Mouse (Mus musculus) limb, embryonic 13.5 days (tissue): ENCODE data around the gene Hephl1. TPM values are rescaled to one million over a fixed set of nuclear protein-coding genes. Genes with fewer than 3 reads are reported as not detected.
"Not testable (repeated sequence)": the region's sequence is repeated elsewhere in the genome, so short reads cannot be mapped to it uniquely, and the experiment has no call there.

ENCODE experiments used
- ATAC-seq: fragments of 200-750 bp; cut with Nextera tagmentation; 2 replicates; pipeline ENCODE4 v1.8.0; 2017; ENCODE audit warnings: low read depth, moderate number of reproducible peaks, moderate TSS enrichment; ENCODE audit not compliant: low FRiP score
- H3K27ac ChIP-seq: fragments of 300-500 bp; sonication (generic); 2 replicates; pipeline ENCODE4 v1.5.1; 2015; ENCODE audit warnings: inconsistent platforms, mild to moderate bottlenecking, moderate library complexity
- H3K27me3 ChIP-seq: fragments of 300-500 bp; sonication (generic); 2 replicates; pipeline ENCODE4 v1.6.1; 2015; ENCODE audit warnings: mild to moderate bottlenecking, inconsistent platforms
- H3K36me3 ChIP-seq: fragments of 300-500 bp; sonication (generic); 2 replicates; pipeline ENCODE4 v1.6.1; 2015; ENCODE audit warnings: inconsistent platforms, mild to moderate bottlenecking, moderate library complexity
- H3K4me1 ChIP-seq: fragments of 300-500 bp; sonication (generic); 2 replicates; pipeline ENCODE4 v1.6.1; 2015; ENCODE audit warnings: inconsistent platforms
- H3K4me2 ChIP-seq: fragments of 300-500 bp; sonication (generic); replicated peaks from 2 replicates; pipeline ENCODE4 v1.6.1; 2015; ENCODE audit warnings: inconsistent platforms, mild to moderate bottlenecking, moderate library complexity
- H3K4me3 ChIP-seq: fragments of 300-500 bp; sonication (generic); 2 replicates; pipeline ENCODE4 v1.5.1; 2015; ENCODE audit warnings: moderate library complexity, mild to moderate bottlenecking, inconsistent platforms
- H3K9ac ChIP-seq: fragments of 300-500 bp; sonication (generic); 2 replicates; pipeline ENCODE4 v1.6.1; 2015; ENCODE audit warnings: mild to moderate bottlenecking, inconsistent platforms
- H3K9me3 ChIP-seq: fragments of 300-500 bp; sonication (generic); 2 replicates; pipeline ENCODE4 v1.6.1; 2016; ENCODE audit warnings: inconsistent platforms
- WGBS: fragments of 180-500 bp; shearing (Covaris S2); methylation state at CpG from one replicate; pipeline ENCODE4 v1.1.7; 2015; 5-methylcytosine and 5-hydroxymethylcytosine counted together
- polyA plus RNA-seq: library from polyadenylated mRNA; unstranded; fragments of >200 nt; fragmentation: Nextera tagmentation; extraction: Ambion mirVana; gene quantifications from 2 replicates; pipeline ENCODE4 v1.2.1, GENCODE M21; 2015

Hephl1 gene
- polyA plus RNA-seq, 1 experiment from 2014 or later: not detected

DNA sequence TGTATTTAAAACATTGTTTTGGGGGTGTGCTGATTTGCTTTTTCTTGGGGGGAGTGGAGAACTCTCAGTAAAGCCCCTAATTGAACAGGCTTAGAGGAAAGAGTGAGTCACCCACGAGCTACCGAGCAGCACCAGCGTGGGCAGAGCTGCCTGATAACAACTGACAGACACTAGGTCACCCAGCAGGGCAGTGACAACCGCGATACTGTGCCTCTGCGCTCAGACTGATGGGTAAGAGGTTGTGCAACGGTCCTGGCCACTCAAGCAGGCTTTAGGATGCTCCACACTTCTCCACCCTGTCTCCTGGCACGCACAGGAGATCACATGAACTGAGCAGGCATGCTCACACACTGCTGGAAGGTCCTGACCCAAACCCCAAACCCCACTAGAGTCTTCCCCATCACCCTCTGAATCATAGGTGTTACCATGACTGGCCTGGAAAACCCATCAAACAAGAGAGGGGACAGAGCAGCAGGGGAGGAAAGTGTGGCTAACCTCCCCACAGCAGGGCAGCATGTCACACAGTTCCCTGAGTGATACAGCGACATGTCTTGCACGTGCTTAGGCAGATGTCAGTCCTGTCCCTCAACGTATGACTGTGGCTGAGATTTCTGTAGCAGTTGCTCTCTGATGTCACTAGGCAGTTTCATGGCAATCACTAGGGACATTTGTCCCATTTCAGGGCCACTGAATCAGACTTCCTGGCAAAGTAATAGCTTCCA, 8.2 kb downstream of the Hephl1 start:
- Histone ChIP-seq H3K9ac (no peak overlapping the region), H3K27me3 (no peaks in the 10 kb centered on the region), H3K4me2 (no peak overlapping the region), H3K36me3 (no peaks in the 10 kb centered on the region), H3K4me3 (no peak overlapping the region), H3K9me3 (no peaks in the 10 kb centered on the region), H3K27ac (no peak overlapping the region), H3K4me1 (no peaks in the 10 kb centered on the region)
- WGBS: 70% methylated on average over 11 of the region's 11 CpGs
- ATAC-seq: 0 out of 2 replicates have a peak, but pooled peaks have one; percentile 46

DNA sequence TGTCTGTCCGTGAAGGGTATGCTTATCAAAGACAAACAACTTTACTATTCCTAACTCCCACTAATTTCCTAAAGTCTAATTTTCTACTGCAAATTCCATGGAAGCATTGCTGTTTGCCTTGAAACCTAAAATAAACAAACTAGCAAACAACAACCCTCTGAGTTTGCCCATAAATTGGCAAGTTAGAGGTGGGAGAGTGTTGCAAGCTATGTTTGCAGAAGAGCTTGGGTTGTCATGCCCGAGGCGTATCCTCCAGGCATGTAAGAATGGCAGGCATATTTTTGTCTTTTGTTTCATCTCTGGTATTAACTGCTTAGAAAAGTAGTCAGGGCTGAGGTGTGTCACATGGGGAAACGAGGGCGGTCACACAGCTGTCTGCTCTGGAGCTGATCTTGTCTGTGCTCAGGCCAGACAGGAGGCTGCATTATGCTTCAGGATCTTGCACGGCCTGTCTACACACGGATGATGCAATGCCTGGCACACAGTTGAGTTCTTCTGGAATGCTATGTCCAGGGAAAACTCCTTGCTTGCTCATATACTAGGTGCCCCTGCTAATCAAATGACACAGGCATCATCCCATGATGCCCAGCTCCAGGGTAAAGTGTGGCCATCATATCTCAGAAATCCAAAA, 10.3 kb downstream of the Hephl1 start:
- Histone ChIP-seq H3K4me1 (no peaks in the 10 kb centered on the region), H3K27ac (no peak overlapping the region), H3K27me3 (no peaks in the 10 kb centered on the region), H3K36me3 (no peaks in the 10 kb centered on the region), H3K9me3 (no peaks in the 10 kb centered on the region), H3K9ac (no peak overlapping the region), H3K4me2 (no peak overlapping the region), H3K4me3 (no peak overlapping the region)
- ATAC-seq: no peak
- 73% methylated on average over 7 of the region's 7 CpGs for WGBS

DNA sequence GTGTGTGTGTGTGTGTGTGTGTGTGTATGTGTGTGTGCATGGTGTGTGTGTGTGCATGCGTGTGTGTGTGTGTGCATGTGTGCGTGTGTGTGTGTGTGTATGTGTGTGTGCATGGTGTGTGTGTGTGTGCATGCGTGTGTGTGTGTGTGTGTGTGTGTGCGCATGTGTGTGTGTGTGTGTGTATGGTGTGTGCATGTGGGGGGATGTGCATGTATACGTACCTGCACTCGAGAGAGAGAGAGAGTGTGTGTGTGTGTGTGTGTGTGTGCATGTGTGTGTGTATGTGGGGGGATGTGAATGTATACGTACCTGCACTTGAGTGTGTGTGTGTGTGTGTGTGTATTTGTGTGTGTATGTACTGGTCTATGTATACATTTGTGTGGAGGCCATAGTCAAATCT, 13.5 kb downstream of the Hephl1 start:
- ATAC-seq, H3K4me1 ChIP-seq: not testable (repeated sequence)
- 83% methylated on average over 7 of the region's 7 CpGs for WGBS

DNA sequence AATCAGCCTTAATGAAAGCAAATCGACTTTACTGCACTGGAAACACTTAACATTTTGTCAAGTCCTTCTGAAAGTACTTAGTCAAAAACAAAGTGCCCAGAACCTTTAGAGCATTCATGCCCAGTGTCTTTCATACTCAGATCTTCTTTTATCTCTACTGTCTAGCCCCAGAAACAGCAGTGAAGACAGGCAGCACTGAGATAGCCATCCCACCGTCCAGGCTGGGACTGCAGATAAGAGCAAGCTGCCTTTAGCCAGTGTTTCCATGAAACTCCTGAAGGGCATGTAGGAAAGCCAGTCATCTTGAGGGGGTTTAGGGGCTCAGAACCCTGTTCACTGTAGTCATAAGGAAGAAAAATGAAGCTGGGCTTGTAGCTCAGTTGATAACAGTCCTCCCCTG, 14.7 kb downstream of the Hephl1 start:
- H3K27ac ChIP-seq: no peak overlapping the region
- WGBS: 75% methylated on average over 2 of the region's 2 CpGs

More for the DNA sequence above, 13.5 kb downstream of the Hephl1 start:
- H3K9me3 ChIP-seq, H3K27ac ChIP-seq, H3K36me3 ChIP-seq, H3K27me3 ChIP-seq, H3K9ac ChIP-seq, H3K4me3 ChIP-seq, H3K4me2 ChIP-seq: not testable (repeated sequence)

DNA sequence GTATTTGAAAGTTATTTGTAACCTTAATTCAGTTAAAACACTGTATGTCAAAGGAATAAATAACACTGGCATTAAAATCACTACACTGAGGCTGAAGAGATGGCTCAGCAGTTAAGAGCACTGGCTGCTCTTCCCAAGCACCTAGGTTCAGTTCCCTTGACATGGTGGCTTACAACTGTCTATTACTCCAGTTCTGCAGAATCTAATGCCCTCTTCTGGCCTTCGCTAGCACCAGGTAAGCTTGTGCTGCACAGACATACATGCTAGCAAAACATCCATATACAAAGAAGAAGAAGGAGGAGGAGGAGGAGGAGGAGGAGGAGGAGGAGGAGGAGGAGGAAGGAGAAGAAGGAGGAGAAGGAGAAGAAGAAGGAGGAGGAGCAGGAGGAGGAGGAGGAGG, 15.7 kb downstream of the Hephl1 start:
- Histone ChIP-seq H3K4me1 (no peaks in the 10 kb centered on the region), H3K36me3 (no peaks in the 10 kb centered on the region), H3K4me3 (no peak overlapping the region), H3K4me2 (no peak overlapping the region), H3K27me3 (no peaks in the 10 kb centered on the region), H3K9me3 (no peaks in the 10 kb centered on the region), H3K27ac (no peak overlapping the region), H3K9ac (no peak overlapping the region)
- ATAC-seq: no peak
- WGBS: 88% methylated on average over 1 of the region's 1 CpGs

More for the DNA sequence above, 14.7 kb downstream of the Hephl1 start:
- Histone ChIP-seq H3K9ac (no peak overlapping the region), H3K4me3 (no peak overlapping the region), H3K4me1 (no peaks in the 10 kb centered on the region), H3K9me3 (no peaks in the 10 kb centered on the region), H3K36me3 (no peaks in the 10 kb centered on the region), H3K27me3 (no peaks in the 10 kb centered on the region), H3K4me2 (no peak overlapping the region)
- ATAC-seq: no peak

DNA sequence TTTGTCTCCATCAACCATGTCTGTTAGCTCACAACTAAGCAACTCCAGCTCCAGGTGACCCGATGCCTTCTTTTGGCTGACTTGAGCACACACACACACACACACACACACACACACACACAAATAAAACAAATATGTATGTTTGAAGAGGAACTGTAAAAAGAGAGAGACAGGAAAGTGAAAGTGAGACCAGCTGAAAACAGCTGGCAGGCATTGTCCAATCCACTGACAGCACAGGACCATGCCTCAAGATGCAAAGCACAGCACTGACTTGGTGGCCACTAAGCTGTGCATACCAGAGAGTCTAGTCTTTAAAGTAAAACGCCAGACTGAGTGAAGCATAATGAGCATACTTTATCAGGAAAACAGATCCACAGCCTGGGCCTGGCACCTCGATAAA, 16.7 kb downstream of the Hephl1 start:
- Histone ChIP-seq H3K27me3 (no peaks in the 10 kb centered on the region), H3K4me2 (no peak overlapping the region), H3K4me1 (no peaks in the 10 kb centered on the region), H3K27ac (no peak overlapping the region), H3K4me3 (no peak overlapping the region), H3K9me3 (no peaks in the 10 kb centered on the region), H3K36me3 (no peaks in the 10 kb centered on the region), H3K9ac (no peak overlapping the region)
- ATAC-seq: peak; percentile 40; the same call in 1 of the 2 replicates
- 55% methylated on average over 3 of the region's 3 CpGs for WGBS

DNA sequence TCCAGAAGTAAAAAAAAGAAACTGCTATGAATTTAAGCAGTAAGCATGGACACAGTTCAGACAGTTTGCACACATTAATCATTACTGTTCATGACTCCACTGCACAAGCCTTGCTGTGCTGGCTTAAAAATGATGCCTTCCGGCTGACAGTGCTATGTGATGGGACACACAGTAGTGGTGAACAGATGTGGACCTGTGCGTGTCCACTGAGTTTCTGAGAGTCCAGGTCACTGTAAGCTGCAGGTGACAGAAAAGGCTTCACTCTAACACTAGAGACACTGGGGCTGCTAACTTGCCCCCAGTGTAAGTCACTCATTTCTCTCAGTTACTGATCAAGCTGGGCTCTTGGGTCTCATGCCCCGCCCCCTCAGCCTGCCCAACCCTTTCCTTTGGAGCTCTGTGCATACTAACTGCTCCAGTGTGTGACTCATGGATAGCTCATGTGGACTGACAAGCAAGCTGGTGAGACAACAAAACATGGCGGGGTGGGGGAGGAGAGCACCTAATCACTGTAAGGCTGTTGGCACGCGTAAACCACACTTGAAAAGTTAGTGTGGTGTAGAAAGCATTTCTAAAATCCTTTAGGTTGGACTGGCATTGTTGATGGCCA, 43.1 kb downstream of the Hephl1 start:
- H3K27ac ChIP-seq: no peak overlapping the region
- no peak overlapping the region for H3K9ac ChIP-seq
- no peak overlapping the region for H3K4me3 ChIP-seq
- H3K4me1 ChIP-seq: no peaks in the 10 kb centered on the region
- no peak for ATAC-seq
- H3K36me3 ChIP-seq: no peaks in the 10 kb centered on the region
- no peaks in the 10 kb centered on the region for H3K9me3 ChIP-seq
- no peak overlapping the region for H3K4me2 ChIP-seq
- H3K27me3 ChIP-seq: no peaks in the 10 kb centered on the region
- 79% methylated on average over 6 of the region's 6 CpGs for WGBS

DNA sequence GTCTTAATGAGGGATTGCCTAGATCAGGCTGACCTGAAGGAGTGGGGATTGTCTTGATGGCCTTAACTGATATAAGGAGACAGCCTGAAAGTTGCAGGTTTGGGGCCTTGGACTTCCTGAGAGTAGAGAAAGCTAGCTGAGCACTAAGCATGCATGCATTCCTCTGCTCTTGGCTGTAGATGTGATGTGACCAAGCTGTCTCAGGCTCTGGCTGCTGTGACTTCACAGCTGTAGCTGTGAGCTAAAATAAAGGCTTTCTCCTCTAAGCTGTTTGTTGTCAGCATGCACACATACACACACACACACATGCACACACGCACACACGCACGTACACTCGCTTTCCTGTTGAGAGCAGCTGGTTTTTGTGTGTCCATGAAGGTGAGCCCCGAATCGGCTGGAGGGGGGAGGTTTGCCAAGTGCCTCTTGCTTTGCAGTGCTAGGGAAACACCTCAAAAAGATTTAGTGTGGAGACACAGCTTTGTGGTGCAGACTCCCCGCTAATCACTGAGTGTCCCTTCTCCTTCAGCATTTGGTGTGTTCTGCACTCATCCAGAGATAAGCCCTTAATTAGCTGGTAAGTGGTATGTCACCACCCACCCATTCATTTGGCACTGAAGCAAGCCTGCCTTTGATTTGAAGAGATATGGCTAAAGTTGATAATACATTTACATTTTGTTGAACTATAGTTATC, 43.8 kb downstream of the Hephl1 start:
- H3K36me3 ChIP-seq: no peaks in the 10 kb centered on the region

DNA sequence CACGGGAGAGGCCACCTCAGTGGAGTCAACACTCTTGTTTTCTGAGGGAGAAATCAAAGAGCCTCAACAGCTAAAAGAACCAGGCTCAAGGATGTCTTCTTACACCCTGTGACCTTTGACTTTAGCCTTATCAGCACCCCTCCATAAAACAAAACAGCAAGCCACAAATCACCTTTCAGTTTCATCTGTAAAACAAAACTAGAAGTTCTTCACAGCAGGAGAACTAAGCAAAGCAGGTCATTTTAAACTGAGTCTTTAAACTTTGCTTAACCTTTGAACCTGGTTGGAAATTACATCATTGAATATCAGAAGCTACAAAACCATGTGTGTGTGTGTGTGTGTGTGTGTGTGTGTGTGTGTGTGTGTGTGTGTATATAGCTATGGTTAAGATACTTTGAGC, 47.7 kb downstream of the Hephl1 start:
- Histone ChIP-seq H3K9ac (no peak overlapping the region), H3K27me3 (no peaks in the 10 kb centered on the region), H3K4me2 (no peak overlapping the region), H3K36me3 (no peaks in the 10 kb centered on the region), H3K9me3 (no peaks in the 10 kb centered on the region), H3K27ac (no peak overlapping the region), H3K4me1 (no peaks in the 10 kb centered on the region), H3K4me3 (no peak overlapping the region)
- no peak for ATAC-seq
- WGBS: 3% methylated on average over 1 of the region's 1 CpGs

More for the DNA sequence above, 43.8 kb downstream of the Hephl1 start:
- ATAC-seq: no peak
- H3K9ac ChIP-seq: no peak overlapping the region
- H3K9me3 ChIP-seq: no peaks in the 10 kb centered on the region
- WGBS: 74% methylated on average over 7 of the region's 7 CpGs
- H3K4me2 ChIP-seq: no peak overlapping the region
- H3K4me3 ChIP-seq: no peak overlapping the region
- no peaks in the 10 kb centered on the region for H3K4me1 ChIP-seq
- no peaks in the 10 kb centered on the region for H3K27me3 ChIP-seq
- H3K27ac ChIP-seq: no peak overlapping the region

DNA sequence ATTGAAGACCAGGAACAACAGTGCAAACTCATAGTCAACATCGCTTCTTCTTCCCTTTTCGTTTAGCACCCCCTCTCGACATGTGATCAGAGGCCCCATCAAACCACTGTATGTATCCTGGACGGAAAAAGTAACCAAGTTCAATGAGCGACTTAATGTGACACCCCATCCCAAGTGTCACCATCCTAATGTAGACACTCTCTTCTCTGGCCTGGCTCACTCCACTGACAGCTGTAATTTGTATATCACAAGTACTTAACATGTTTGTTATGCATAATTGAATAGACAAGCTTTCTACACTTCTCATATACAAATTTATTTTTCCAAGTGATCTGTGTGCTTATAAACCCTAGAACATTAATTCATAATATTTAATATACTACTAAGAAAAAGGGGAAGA, 51.1 kb downstream of the Hephl1 start:
- Histone ChIP-seq H3K27ac (no peak overlapping the region), H3K9ac (no peak overlapping the region), H3K36me3 (no peaks in the 10 kb centered on the region), H3K4me3 (no peak overlapping the region), H3K27me3 (no peaks in the 10 kb centered on the region), H3K4me1 (no peaks in the 10 kb centered on the region), H3K9me3 (no peaks in the 10 kb centered on the region), H3K4me2 (no peak overlapping the region)
- ATAC-seq: no peak
- WGBS: 91% methylated on average over 5 of the region's 5 CpGs

DNA sequence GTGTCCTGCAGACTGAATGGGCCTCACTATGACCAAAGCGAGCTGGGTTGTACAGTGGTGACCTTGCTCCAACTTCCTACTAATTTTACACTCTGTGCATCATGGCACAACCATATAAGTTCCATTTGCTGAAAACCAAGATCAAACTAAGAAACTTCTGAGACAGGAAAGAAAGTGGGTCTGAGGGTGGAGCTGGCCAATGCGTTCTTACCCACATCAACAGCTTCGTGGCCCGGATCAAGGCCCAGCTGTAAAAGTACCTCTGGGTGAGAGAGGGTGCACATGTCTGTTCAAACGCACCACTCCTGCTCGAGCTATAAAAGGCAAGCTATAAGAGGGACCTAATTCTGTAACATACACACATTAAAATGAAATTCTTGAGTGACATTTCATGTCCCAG, 51.9 kb downstream of the Hephl1 start:
- Histone ChIP-seq H3K9me3 (no peaks in the 10 kb centered on the region), H3K9ac (no peak overlapping the region), H3K36me3 (no peaks in the 10 kb centered on the region), H3K27me3 (no peaks in the 10 kb centered on the region), H3K4me3 (no peak overlapping the region), H3K4me1 (no peaks in the 10 kb centered on the region), H3K27ac (no peak overlapping the region), H3K4me2 (no peak overlapping the region)
- WGBS: 73% methylated on average over 6 of the region's 6 CpGs
- no peak for ATAC-seq

DNA sequence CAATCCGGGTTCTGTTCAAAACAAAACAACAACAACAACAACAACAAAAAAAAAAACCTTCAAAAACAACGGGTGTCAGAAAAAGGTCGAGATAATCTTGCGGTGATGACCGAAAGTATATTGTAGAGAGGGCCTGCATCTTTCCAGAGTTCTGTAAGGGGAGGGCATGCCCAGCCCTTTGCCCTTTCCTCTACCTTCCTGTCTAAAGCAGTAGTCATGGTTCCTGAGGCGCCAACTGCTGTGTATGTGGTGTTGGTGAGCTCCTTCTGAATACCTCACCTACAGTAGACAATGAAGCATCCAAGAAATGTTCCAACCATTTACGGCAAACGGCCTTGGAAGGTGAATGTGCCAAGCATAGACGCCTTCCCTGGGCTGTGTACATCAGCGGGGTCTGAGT, 66.2 kb downstream of the Hephl1 start:
- no peaks in the 10 kb centered on the region for H3K9me3 ChIP-seq
- peak overlapping the region; percentile 81; the same call in 1 of the 2 replicates for H3K27ac ChIP-seq

More for the DNA sequence above, 66.2 kb downstream of the Hephl1 start:
- H3K9ac ChIP-seq: peak overlapping the region; percentile 89
- no peaks in the 10 kb centered on the region; the same call in 1 of the 2 replicates for H3K36me3 ChIP-seq
- WGBS: 42% methylated on average over 10 of the region's 10 CpGs
- no peaks in the 10 kb centered on the region for H3K27me3 ChIP-seq
- peaks cover 21% of the 10 kb centered on the region for H3K4me1 ChIP-seq
- no peak for ATAC-seq
- peak overlapping the region; percentile 78 for H3K4me2 ChIP-seq
- H3K4me3 ChIP-seq: peak overlapping the region; percentile 85
